Mouse (Mus musculus) T-helper 17 cell (primary cell): ENCODE results near the gene Tmprss15.

Source experiments
- in situ Hi-C, 2 experiments: fragments of 300-600 bp; cut with MboI, MseI; formaldehyde crosslinking; loops; 1 replicate in 1 of 2; 2 replicates in 1 of 2; pipeline ENCODE4 v1.15.1; 2025; ENCODE audit warnings: high pct_unique_total_duplicates in 2 of 2

The Tmprss15 gene

DNA sequence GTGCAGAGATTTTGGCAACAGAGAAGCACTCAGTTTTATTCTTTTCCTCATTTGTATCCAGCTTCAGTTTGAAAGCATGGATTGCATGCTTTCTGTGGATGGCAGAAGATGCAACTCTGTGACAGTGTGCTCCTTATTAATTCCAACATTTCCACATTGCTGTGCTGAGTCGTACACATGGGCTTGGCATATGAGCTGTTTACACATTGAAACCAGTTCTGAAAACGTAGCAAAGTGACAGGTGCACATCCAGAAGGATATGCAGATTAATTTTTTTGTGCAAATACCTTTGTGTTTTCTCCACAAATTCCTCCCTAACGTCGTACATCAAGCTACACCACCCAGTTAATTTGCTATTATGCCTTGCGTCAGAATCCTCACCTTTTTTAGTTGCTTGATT lies 168.3 kb downstream of the Tmprss15 start:
- in situ Hi-C loops, result no loop called here
